Mouse (Mus musculus) hindbrain, embryonic 16.5 days (tissue): ENCODE results near the gene Rsrp1. TPM values are rescaled to one million over a fixed set of nuclear protein-coding genes. Genes with fewer than 3 reads are reported as not detected.

Experiments used
- ATAC-seq: fragments of 200-750 bp; cut with Nextera tagmentation; 2 replicates; pipeline ENCODE4 v1.8.0; 2017; ENCODE audit warnings: moderate TSS enrichment, moderate library complexity
- H3K27ac ChIP-seq: fragments of 300-500 bp; sonication (generic); 2 replicates; pipeline ENCODE4 v1.5.1; 2014; ENCODE audit warnings: low read depth, mild to moderate bottlenecking, control low read depth, low read length, moderate library complexity
- H3K27me3 ChIP-seq: fragments of 300-500 bp; sonication (generic); replicated peaks from 2 replicates; pipeline ENCODE4 v1.6.1; 2014; ENCODE audit warnings: low read length; ENCODE audit not compliant: control insufficient read depth, insufficient read depth
- H3K36me3 ChIP-seq: fragments of 300-500 bp; sonication (generic); 2 replicates; pipeline ENCODE4 v1.6.1; 2014; ENCODE audit warnings: mild to moderate bottlenecking, low read length, moderate library complexity, mixed read lengths; ENCODE audit not compliant: control insufficient read depth, insufficient read depth
- H3K4me1 ChIP-seq: fragments of 300-500 bp; sonication (generic); 2 replicates; pipeline ENCODE4 v1.6.1; 2014; ENCODE audit warnings: low read depth, low read length; ENCODE audit not compliant: control insufficient read depth, insufficient read depth
- H3K4me2 ChIP-seq: fragments of 300-500 bp; sonication (generic); 2 replicates; pipeline ENCODE4 v1.6.1; 2014; ENCODE audit warnings: mild to moderate bottlenecking, low read length, control low read depth, moderate library complexity
- H3K4me3 ChIP-seq: fragments of 300-500 bp; sonication (generic); 2 replicates; pipeline ENCODE4 v1.5.1; 2014; ENCODE audit warnings: mild to moderate bottlenecking, low read length, control low read depth, moderate library complexity
- H3K9ac ChIP-seq: fragments of 300-500 bp; sonication (generic); 2 replicates; pipeline ENCODE4 v1.6.1; 2014; ENCODE audit warnings: low read depth, mild to moderate bottlenecking, control low read depth, low read length, moderate library complexity
- H3K9me3 ChIP-seq: fragments of 300-500 bp; sonication (generic); 2 replicates; pipeline ENCODE4 v1.6.1; 2014; ENCODE audit warnings: mild to moderate bottlenecking, low read length, moderate library complexity; ENCODE audit not compliant: control insufficient read depth
- WGBS: fragments of 180-500 bp; shearing (Covaris S2); extraction: QIAGEN DNeasy Blood & Tissue Kit; methylation state at CpG from one replicate; pipeline ENCODE4 v1.1.7; 2014; 5-methylcytosine and 5-hydroxymethylcytosine counted together
- polyA plus RNA-seq: library from polyadenylated mRNA; unstranded; fragments of >200 nt; fragmentation: Nextera tagmentation; extraction: Ambion mirVana; gene quantifications from 2 replicates; pipeline ENCODE4 v1.2.1, GENCODE M21; 2015

Rsrp1 gene
- polyA plus RNA-seq, 1 experiment from 2014 or later = 454 TPM

GRCm38 (mm10) chr4:134975261-134975928 lies 52.0 kb downstream of the Rsrp1 start:
- Histone ChIP-seq H3K9ac (no peak overlapping the region), H3K9me3 (peaks cover 3% of the 10 kb centered on the region; the same call in 1 of the 2 replicates), H3K27ac (no peak overlapping the region), H3K36me3 (no peaks in the 10 kb centered on the region), H3K27me3 (no peaks in the 10 kb centered on the region), H3K4me2 (no peak overlapping the region), H3K4me3 (no peak overlapping the region), H3K4me1 (no peaks in the 10 kb centered on the region)
- no peak for ATAC-seq
- 27% methylated on average over 14 of the region's 14 CpGs for WGBS

- Histone ChIP-seq H3K4me3 (no peak overlapping the region), H3K36me3 (no peaks in the 10 kb centered on the region), H3K4me2 (no peak overlapping the region), H3K9ac (no peak overlapping the region), H3K9me3 (peaks cover 3% of the 10 kb centered on the region; the same call in 1 of the 2 replicates), H3K27me3 (no peaks in the 10 kb centered on the region), H3K27ac (no peak overlapping the region), H3K4me1 (no peaks in the 10 kb centered on the region)
- no peak for ATAC-seq
- 91% methylated on average over 4 of the region's 4 CpGs for WGBS
These were observed 52.5 kb downstream of the Rsrp1 start for GRCm38 (mm10) chr4:134975929-134976308.

Other genes starting within 250 kb of the Rsrp1 start
- gene Man1c1, start 219.3 kb upstream of the Rsrp1 start, polyA plus RNA-seq = 3.7 and 5.1 TPM in 2 replicates
- 3.0 and 3.9 TPM in 2 replicates for gene Ldlrap1, start 155.6 kb upstream of the Rsrp1 start, polyA plus RNA-seq
- 75.4 and 76.6 TPM in 2 replicates for gene Maco1, start 70.2 kb upstream of the Rsrp1 start, polyA plus RNA-seq
- gene Rhd, start 59.1 kb upstream of the Rsrp1 start, polyA plus RNA-seq = 1.7 and 2.1 TPM in 2 replicates
- gene Tmem50a, start 8.6 kb upstream of the Rsrp1 start, polyA plus RNA-seq = 214 and 227 TPM in 2 replicates
- gene Syf2, start 7.3 kb downstream of the Rsrp1 start, polyA plus RNA-seq = 53.8 and 58.2 TPM in 2 replicates
- 0.11 TPM in 1 of 2 replicates, not detected in the other for gene Runx3, start 197.1 kb downstream of the Rsrp1 start, polyA plus RNA-seq